Mouse (Mus musculus) mammary gland, adult 2 months (tissue): ENCODE results near the gene Rbm8a. TPM values are rescaled to one million over a fixed set of nuclear protein-coding genes. Genes with fewer than 3 reads are reported as not detected.

Experiments
- polyA plus RNA-seq: library from polyadenylated mRNA; depleted of rRNA; stranded (reverse); fragments of >200 nt; gene quantifications from 2 replicates; pipeline ENCODE4 v1.2.3, GENCODE M21; 2012; ENCODE audit warnings: low replicate concordance; rRNA removed

Rbm8a gene
- polyA plus RNA-seq: 3.5 and 7.0 TPM in 2 replicates

GRCm38 (mm10) chr3:96629729-96630600, at the start of gene Rbm8a:
Rbm8a (plus strand) TSS chr3:96629933.

GRCm38 (mm10) chr3:96593790-96594560, 35.8 kb upstream of the Rbm8a start, which contains the start of gene Polr3gl:
Polr3gl (minus strand) TSS chr3:96594181.

DNA sequence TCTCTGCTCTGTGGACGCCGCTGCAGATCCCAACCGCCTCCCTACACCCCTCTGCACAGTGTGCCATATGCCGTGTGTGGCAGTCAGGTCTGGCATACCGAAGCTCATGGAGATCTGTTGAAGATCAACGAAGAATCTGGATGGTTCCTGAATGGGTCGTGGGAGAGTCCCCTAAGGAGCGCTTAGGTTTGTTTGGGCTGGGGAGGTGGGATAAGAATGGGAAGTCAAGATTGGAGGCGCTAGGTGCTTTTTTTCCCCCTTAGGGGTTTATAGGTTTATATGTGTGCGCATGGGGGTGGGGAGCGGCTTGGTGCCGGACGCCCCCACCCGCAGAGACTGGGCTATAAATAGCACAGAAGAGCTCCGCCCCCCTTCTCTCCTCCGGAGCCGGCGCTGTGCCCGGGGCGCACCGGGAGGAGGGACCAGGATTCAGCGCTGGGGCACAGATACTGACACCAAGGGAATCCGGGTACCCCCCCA, 33.5 kb upstream of the Rbm8a start, which contains the start of gene Ankrd34a:
TSS of gene Ankrd34a (plus strand) at position 409 of the 480 bp plus-strand sequence.

DNA sequence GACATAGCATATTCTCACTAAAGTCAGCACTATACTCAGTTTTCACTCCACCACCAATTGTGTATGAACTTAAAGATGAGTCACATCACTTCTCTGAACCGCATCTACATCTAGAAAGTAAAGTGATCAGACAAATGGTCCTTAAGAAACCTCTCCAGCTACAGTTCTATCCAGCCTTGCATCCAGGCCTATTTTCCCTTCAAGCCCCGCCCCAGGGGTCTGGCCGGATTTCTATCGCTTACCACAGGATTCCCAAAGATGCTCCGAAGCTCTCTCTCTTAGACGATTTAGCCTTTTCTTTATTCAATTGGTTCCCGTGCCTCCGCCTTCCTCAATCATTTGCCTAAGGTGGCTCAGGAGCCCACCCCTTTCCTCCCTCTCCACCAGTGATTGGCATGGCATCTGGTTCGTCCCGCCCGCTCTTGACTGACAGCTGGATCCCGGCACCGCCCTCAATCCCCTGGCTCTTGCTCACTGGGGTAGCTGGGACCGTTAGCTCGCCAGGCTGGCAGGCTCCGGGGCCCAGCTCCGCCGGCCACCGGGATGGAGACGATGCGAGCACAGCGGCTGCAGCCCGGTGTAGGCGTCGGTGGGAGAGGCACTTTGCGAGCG, 29.0 kb upstream of the Rbm8a start, which contains the start of gene Lix1l:
TSS of gene Lix1l (plus strand) at position 511 of the 612 bp plus-strand sequence.

GRCm38 (mm10) chr3:96634928-96635879, 5.5 kb downstream of the Rbm8a start, which contains the start of the genes Pex11b and Gm42957:
Pex11b (plus strand) TSS chr3:96635376.
Gm42957 (plus strand) TSS chr3:96635474.

GRCm38 (mm10) chr3:96645018-96645649, 15.4 kb downstream of the Rbm8a start, which contains the start of gene Itga10:
Itga10 (plus strand) TSS chr3:96645584.

DNA sequence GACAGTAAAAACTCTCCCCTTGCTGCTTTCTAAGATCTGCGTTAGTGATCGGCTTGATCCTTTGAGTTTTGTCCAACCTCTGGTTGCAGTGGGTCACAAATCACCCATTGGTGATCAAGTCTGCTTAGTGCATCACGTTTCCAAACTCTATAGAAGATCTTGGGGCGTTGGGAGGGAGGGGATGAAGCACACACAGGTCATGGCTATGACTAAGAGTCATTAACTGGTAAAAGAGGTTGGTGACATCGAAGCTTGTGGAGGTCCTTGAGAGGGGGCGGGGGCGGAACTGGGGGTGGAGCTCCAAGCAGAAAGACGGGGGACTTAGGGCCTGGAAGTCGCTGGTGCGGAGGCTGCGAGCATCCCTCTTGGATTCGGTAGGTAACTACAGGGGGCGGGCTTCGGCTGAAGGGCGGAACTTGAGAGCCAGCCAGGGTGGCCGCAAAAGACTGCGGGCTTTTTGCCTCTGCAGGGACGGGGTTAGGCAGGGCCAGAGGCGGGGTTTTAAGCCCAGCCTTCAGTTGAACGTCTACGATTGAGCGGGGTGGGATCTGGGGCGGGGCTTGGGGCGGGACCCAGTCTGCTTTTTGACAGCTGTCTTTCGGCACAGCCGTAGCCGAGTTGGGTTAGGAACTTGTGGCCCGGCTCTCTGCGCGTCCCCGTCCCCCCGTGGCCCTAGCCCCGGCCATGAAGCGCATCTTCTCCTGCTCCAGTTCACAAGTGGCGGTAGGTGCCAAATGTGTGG, 40.2 kb downstream of the Rbm8a start, which contains the start of gene Ankrd35:
TSS of gene Ankrd35 (plus strand) at position 405 of the 742 bp plus-strand sequence.

Other genes starting within 250 kb of the Rbm8a start
- 0.29 and 0.76 TPM in 2 replicates for gene BC107364, start 177.6 kb upstream of the Rbm8a start, polyA plus RNA-seq
- gene Hfe2, start 104.8 kb upstream of the Rbm8a start, polyA plus RNA-seq: 0.68 and 132 TPM in 2 replicates
- 685 and 1,326 TPM in 2 replicates for gene Txnip, start 72.0 kb upstream of the Rbm8a start, polyA plus RNA-seq
- not detected in 2 replicates for gene Gm16253, start 52.9 kb upstream of the Rbm8a start, polyA plus RNA-seq
- gene Polr3gl, start 35.8 kb upstream of the Rbm8a start, polyA plus RNA-seq: 17.5 and 21.4 TPM in 2 replicates
- 0.49 and 0.62 TPM in 2 replicates for gene Ankrd34a, start 33.3 kb upstream of the Rbm8a start, polyA plus RNA-seq
- gene Lix1l, start 28.8 kb upstream of the Rbm8a start, polyA plus RNA-seq: 19.1 and 35.6 TPM in 2 replicates
- gene Pex11b, start 5.4 kb downstream of the Rbm8a start, polyA plus RNA-seq: 28.7 and 53.0 TPM in 2 replicates
- 0.10 and 0.43 TPM in 2 replicates for gene Gm42957, start 5.5 kb downstream of the Rbm8a start, polyA plus RNA-seq
- gene Itga10, start 15.7 kb downstream of the Rbm8a start, polyA plus RNA-seq: 1.2 and 3.6 TPM in 2 replicates
- 1.3 and 2.9 TPM in 2 replicates for gene Ankrd35, start 40.2 kb downstream of the Rbm8a start, polyA plus RNA-seq
- gene Pias3, start 66.5 kb downstream of the Rbm8a start, polyA plus RNA-seq: 48.5 and 50.7 TPM in 2 replicates
- 12.9 and 18.1 TPM in 2 replicates for gene Nudt17, start 78.6 kb downstream of the Rbm8a start, polyA plus RNA-seq
- gene Polr3c, start 97.7 kb downstream of the Rbm8a start, polyA plus RNA-seq: 26.8 and 36.6 TPM in 2 replicates
- 16.1 and 27.1 TPM in 2 replicates for gene Rnf115, start 97.7 kb downstream of the Rbm8a start, polyA plus RNA-seq
- 0.10 and 0.18 TPM in 2 replicates for gene Pdzk1, start 199.4 kb downstream of the Rbm8a start, polyA plus RNA-seq
- gene Cd160, start 199.4 kb downstream of the Rbm8a start, polyA plus RNA-seq: 1.3 and 1.5 TPM in 2 replicates